Mouse (Mus musculus): ENCODE results near the gene Cox19.

Gene Cox19

DNA sequence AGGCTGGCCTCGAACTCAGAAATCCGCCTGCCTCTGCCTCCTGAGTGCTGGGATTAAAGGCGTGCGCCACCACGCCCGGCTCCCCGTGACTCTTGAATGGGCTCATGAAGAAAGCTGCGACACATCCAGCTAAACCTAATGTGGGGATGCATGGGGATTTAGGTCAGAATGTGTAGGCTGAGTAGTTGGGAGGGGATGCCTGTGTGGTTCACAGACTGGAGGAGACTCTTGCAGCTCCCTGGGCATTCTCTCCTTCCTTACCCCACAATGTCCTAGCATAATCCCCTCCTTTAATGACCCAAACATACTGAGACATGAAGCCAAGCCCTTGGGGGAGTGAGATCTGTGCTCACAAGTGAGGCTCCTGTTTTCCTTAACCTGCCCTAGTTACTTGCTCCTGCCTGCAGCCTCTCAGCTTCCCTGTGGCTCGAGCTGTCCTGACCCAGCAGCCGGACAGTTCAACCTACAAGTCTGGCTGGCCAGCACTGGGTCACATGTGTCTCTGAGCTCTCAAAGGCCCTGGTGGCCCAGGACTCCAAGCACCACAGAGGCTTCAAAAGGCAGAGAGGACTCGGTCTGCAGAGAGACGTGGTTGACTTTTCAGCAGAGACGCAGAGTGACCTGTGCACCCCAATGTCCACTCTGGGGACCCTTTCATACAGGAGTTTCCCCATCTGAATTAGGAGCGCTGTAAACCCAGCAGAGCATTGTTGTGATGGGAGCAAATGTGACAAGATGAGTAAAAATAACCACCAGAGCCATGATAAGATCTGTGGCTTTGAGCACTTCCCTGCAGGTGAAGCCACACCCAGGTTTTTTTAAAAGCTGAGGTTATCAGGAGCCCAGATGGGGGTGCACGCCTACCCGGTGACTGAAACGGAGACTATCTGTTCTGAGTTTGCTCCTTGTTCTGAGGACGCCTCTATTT, 30.6 kb upstream of the Cox19 start:
- DNase-seq (ENCODE audit: low spot score in 2 of 2): no peak

DNA sequence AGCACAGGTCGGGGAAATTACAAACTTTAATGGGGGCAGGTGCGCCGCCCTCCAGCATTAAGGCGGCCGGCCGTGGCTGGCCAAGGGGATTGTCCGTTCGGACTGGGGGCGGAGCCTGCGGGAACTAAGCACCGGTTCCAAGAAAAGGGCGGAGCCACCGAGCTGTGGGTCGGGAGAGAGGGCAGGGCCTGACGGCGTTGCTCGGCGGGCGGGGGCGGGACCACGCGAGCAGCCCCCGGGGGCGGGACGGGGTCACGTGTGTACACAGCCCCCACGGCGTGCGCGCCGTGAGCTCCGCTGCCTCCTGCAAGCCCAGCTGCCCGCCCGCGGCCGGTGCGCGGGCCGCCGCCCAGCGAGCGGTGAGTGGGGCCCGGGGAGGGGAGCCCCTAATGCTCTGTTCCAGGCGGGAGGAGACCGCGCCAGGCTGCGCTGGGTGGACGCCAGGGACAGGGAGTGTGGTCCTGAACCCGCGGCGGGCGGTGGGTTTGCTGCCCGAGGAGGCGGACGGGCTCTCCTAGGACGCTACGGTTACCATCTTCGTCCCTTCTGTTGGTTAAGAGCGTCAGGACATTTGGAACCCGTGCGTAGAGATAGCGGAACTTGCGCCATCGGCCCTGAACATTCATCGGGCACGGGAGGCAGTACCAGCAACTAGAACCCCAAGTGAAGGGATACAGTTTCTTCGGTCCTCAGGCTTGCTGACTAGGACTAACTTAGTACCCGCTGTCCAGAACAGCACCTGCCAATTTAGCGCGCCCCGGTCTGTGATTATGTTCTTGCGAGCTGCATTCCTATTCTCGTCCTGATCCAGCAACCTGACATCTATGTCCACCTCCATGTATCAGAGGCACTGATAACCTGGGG, 29.4 kb upstream of the Cox19 start:
- peak; percentile 92 to 96 for DNase-seq (ENCODE audit: low spot score in 2 of 2)

DNA sequence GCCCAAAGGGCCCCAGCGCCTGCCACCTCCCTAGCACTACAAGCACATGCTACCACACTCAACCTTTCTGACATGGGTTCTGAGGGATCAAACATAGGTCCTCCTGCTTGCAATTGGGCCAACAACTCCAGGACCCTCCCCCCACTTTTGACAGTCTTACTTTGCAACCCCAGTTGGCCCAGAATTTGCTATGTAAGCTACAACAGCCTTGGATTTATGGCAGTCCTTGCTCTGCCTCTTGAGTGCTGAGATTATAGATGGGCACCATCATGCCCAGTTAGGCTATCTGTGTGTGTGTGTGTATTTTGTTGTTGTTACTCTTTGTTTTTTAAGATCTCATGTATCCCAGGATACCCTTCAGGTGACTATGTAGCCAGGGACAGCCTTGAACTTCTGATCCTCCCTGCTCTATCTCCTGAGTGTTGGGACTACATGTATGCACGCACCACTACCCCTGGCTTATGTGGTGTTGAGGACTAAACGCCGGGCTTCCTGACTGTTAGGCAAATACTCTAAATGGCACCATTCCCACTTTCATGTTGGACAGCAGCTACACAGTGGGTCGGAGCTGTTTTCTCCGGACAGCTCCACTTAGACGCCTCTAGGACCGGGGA, 28.7 kb upstream of the Cox19 start:
- no peak for DNase-seq (ENCODE audit: low spot score in 2 of 2)

DNA sequence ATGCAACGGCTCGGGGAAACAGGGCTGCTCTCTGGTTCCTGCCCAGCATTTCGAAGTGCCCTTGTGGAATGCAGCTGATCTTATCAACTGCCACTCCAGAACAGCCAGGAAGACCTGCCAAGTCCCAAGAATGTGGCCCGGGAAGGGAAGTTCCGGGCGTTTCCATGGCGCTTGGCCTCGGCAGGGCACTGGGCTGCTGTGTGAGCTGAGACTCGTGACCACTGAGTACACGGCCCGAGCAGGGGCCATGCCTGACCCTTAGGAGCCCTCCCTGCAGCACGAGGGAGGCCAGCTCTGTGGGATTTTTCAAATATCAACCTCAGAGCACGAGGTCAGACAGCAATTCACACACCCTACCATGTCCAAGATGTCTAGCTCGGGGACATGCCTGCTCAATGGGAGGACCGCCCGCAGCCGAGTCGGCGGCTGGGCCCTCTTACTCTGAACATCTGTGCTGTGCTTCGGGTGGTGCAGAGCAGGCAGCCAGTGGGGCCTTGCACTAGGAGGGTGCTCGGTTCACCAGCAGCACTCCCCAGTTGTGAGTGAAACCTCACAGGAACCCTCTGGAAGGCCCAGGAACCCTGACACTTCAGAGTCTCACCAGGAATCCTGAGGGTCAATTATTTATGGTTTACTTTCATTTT, 27.9 kb upstream of the Cox19 start:
- peak in 1 of 2 experiments; percentile 58 for DNase-seq (ENCODE audit: low spot score in 2 of 2)

DNA sequence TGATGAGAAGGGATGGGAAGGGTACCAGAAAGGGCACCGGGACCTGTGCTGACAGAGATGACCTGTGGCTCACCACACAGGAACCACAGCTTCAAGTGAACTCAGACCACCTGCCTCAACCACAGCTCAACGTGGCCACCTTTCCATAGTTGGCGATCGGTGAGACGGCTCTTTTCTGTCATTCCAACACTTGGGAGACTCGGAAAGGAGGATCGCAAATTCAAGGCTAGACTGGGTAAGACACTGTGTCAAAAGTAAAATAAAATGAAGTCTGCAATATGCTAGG, 27.0 kb upstream of the Cox19 start:
- DNase-seq (ENCODE audit: low spot score in 2 of 2): no peak

DNA sequence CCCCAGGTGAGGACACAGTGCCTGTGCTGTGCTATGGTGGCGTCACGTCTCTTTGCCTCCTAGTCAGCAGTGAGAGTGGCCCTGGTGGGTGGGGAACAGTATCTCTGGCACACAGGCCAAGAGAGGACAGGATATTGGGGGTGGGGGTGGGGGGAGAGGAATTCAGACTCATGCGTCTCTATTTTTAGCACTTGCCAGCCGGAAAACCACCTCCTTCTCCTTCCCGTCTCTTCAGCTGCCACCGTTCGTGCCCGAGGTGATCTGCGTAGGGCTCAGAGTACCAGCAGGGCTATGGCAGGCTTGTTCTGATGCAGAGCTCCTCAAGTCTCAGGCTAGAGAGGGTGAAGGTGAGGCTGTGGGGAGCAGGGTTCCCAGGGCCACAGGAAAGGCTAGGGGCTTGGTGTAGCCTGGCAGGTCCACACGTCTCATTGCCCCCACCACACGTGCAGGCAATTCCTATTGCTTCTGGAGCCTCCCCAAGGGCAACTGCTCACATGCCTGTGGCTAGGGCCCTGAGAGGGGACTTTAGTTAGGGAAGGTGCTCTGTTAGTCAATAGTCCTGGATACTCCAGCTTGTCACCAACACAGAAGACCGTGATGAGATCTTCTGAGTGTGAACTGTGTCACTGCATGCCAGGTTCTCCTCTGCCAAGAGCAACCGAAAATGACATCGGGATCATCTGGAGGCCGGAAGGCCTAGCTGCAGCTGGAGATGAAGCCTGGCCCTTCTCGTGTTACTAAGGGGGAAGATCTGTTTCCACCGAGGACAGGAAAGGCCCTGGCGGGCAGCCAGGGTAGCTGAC, 26.5 kb upstream of the Cox19 start, which contains the start of gene Gpr146:
Gpr146 (plus strand) TSS at position 230 of the 803 bp plus-strand sequence.
- no peak for DNase-seq (ENCODE audit: low spot score in 2 of 2)

DNA sequence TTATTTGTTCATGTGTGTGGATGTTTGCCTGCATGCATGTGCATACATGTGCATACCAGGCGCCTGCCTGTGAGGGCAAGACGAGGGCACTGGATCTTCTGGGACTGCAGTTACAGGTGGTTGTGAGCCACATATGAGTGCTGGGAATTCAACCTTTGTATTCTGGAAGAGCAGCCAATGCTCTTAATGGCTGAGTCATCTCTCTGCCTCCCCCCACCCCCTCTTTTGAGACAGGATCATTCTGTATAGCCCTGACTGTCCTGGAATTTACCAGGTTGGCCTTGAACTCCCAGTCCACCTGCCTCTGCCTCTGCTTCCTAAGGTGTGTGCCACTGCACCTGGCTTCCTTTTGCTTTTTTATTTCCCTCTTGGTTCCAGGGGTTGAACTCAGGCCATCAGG, 23.6 kb upstream of the Cox19 start:
- DNase-seq (ENCODE audit: low spot score in 2 of 2): no peak

DNA sequence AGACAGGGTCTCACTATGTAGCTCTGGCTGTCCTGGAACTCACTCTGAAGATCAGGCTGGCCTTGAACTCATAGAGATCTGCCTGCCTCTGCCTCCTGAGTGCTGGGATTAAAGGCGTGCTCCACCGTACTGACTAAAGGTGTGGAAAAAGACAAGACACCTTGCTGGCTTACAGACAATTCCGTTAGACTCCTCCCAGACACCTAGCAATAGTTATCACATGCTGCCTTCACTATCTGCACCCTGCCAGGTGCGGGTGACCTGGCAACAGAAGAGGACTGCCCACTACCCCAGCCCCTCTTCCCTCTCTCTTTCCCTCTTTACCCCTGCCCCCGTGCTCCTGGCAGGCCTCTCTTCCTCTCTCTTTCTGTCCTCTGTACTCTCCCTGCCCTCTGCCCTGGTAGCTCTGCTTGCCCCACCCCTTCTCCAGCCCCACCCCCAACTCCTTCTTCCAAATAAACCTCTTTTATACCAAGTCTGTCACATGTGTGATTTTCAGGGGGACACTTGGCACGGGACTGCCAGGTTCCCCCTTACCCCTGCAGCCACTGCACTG, 22.7 kb upstream of the Cox19 start:
- no peak for DNase-seq (ENCODE audit: low spot score in 2 of 2)

DNA sequence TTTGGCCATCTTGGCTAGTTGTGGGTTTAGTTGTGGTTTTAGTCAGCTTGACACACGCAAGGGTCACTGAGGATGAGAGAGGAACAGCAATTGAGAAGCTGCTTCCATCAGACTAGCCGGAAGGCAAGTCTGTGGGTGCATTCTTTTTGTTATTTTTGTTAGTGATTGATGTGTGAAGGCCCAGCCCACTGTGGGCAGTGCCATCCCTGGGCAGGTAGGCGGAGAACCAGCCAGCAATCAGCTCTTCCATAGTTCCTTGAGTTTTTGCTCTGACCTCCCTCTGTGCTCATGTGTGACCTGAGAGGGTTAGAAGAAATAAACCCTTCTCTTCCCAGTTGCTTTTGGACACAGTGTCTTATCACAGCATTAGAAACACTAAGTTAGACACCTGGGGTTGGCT, 21.9 kb upstream of the Cox19 start:
- no peak for DNase-seq (ENCODE audit: low spot score in 2 of 2)

DNA sequence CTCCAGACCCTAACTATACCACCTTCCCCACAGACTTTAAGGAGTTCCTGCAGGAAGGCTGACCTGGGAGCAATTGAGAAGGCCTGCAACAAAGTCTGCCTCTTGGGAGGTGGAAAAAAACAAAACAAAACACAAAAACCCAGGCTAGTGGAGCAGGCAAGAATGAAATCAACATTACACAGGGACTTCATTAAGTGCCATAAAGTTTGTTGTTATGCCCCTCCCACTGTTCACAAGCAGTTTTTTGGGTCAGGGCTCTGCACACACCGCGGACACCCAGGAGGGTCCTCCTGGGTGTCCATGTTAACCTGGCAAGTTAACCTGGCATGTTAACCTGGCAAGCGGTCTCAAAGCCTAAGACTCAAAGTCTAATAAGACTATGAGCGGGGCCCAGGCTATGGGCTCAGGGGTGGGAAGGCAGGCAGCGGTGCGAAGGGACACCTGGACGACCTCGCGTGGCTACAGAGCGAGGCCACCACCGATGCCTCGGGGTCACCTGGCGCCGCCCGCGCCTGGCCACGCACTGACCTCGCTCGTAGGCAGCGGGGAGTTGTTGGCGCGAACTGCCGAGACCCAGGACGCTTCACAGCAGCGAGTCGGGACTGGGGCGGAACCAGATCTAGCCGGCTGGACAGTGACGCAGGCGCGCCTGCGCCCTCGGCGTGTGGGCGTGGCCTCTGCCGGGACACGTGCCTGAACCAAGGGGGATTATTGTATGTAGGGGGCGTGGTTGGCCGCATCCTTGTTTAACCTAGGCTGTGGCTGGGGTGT, 20.6 kb upstream of the Cox19 start:
- peak; percentile 91 to 93 for DNase-seq (ENCODE audit: low spot score in 2 of 2)

DNA sequence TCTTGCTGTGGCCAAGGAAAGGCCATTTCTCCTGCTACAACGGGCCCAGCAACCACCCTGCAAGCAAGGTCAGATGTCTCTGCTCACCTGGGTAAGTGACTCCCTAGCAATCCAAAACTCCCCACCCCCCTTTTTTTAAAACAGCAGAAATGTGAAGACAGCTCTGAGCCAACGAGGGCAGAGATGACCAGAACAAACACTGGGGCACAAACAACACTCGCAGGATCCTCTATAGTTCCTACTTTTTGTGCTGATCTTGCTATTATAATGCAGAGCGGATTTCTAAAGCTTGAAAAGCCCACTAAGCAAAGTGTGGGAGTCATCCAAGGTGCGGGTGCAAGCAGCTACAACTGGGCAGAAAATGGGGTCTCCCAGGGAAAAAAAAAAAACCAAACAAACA, 19.9 kb upstream of the Cox19 start:
- no peak for DNase-seq (ENCODE audit: low spot score in 2 of 2)

DNA sequence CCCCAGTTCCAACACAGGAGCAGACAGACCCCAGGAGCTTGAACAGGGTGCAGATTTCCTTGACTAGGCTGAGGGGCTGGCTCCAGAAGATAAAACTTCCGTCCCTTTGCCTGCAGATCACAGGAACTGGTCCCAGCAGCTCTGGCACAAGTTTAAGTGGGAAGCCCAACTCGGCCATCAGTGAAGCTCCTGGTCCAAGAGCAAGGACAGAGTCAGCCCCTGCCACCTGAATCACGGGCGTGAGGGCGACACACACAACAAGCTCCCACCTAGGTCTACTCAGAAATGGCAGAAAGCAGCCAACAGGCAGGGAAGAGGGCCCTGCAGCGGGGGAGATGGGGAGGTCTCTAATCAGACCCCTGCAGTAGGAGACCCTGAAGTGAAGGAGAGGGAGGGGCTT, 19.1 kb upstream of the Cox19 start:
- no peak for DNase-seq (ENCODE audit: low spot score in 2 of 2)

DNA sequence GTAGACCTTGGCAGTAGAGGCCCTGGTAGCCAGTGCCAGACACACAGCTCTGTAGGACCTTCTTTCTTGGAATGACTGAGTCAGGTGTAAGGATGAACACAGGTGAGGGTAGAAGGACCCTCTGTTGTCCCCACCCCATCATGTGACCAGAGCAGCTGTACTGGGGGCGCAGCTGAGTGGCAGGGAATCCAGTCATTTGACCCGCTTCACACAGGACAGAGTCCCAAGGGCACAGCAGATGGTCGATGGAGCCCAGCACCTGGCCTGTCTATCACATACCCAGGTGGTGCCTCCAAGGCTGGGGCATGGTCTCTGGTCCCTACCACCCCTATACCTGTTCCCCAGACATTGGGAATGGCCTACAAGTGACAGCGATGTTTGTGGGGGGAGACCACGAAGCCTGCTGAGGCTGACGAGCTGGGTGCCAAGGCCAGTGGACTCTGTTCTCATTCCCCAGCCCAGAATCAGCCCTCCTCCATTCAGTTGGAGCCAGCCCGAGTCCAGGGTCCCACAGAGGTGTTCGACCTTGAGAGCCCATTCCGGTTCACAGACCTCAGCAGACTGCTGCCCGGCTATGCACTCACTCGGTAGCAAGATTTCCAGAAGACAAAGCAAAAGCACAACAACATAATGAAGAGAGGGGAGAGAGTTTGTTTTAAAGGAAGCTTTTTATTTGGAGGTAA, 17.6 kb upstream of the Cox19 start:
- no peak for DNase-seq (ENCODE audit: low spot score in 2 of 2)

DNA sequence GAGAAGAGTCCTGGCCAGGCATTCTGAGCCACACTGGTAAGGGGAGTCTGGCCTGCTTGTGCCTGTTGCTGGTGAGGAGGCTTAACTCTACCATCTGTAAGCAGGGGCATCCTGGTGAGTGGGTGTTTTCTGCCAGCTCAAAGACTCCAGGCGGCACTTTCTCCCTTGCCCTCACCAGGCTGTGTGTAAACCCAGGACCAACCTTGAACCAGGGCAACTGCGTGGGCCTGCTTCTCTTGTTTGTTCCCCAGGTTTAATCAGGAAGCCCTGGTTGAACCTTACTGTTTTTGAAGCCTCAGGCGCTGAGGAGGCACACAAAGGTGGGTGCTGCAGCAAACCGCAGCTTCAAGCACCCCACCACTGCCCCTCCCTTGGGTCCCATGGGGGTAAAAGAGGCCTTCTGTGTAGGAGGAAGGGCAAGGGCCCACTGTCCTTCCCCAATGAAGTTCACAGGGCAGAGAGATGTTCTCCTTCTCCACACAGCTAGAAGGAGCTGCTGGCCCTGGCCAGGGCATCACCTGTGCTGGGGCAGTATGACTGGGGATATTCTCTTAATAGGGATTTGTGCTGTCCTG, 16.8 kb upstream of the Cox19 start:
- no peak for DNase-seq (ENCODE audit: low spot score in 2 of 2)

DNA sequence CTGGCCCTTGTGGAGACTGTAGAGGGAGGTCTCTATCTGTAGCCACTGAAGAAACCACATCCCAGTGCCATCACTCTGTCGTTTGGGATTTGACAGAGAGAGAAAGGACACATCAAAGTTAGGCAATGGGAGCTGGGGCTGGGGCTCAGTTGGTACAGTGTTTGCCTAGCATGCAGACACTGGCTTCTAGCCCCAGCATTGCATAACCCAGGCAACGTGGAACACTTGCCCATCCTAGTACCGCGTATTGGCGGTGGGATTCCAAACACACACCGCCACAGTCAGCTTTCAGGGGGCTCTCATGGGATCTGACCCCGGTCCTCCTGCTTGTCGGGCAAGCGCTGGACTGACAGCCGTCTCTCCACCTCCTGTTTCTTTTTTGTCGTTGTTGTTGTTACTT, 15.3 kb upstream of the Cox19 start:
- no peak for DNase-seq (ENCODE audit: low spot score in 2 of 2)

DNA sequence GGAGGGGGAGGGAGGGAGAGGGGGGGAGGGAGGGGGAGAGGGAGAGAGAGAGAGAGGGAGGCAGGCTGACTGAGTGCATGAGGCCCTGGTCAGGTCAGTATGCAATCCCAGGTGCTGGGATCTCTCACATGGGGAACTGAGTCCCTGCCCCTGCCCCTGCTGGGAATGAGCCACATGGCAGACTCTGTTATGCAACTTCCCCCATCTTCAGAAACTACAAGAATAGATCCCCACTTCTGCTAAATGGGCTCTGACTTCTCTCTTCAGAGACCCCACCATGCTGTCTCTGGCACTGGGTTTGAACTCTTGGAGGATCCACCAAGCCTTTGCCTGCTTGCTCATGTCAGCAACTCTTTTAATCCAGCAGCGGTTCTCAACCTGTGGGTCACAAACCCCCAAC, 14.6 kb upstream of the Cox19 start:
- no peak for DNase-seq (ENCODE audit: low spot score in 2 of 2)

DNA sequence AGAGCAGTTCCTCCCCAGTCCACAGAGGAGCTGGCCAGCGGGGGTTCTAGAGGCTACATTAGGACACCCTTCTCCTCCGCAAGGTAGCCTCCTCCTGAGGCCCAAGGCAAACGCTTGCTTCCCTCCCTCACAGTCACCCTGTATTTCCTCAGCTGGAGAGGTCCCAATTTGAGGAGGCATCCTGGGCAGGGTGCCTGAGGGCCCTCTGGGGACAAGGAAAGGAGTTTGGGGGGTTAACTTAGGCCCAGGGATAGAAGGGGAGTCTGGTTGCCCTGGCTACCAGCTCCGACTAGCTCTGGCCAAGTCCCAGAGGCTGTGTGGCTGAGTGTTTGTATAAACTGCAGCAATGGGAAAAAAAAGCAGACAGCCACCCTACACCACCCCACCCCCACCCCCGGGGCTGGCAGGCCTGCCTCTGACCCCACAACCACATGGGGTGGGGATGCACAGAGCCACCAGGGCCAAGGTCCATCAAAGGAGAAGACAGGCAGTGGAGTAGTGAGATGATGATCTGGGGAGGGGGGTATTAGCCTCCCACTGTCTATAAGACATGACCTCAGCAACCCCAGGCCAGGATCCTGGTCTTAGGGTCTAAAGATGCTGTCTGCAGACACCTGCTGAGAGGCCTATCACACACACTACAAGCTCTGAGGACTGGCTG, 13.8 kb upstream of the Cox19 start:
- DNase-seq (ENCODE audit: low spot score in 2 of 2): no peak

DNA sequence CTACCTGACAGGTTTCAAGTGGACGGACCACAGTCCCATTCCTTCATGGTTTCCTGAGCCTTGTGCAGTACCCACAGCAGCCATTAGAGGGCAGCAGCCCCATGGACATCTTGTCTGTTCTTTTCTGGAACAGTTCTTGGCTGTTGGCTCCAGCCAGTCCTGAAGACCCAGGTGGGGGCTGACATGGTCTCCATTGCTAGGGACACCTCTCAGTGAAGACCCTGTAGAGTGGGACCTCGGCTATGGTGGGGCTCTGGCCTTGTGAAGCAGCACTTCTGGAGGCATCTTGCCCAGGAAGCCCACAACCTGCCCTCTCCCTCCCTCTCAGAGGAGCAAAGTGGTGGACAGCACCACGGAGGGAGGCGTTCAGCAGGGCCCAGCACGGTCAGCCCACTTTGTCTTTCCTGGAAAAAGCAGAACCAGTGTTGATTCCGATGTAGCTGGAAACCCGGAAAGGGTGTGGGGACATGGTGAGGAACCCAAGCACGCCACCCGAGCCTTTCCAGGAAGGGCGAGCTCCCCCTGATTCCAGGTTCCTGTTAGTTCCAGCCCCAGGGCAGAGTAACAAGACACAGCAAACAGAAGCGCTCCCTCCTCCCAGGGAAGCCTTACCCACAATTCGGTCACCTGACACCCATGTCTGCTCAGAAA, 13.2 kb upstream of the Cox19 start:
- DNase-seq (ENCODE audit: low spot score in 2 of 2): peak; percentile 74 to 90
